Mouse (Mus musculus) neural tube, embryonic 11.5 days (tissue): ENCODE data around the gene Cep128. TPM values are rescaled to one million over a fixed set of nuclear protein-coding genes. Genes with fewer than 3 reads are reported as not detected.

Experiments used
- ATAC-seq: fragments of 200-750 bp; cut with Nextera tagmentation; 2 replicates; pipeline ENCODE4 v1.8.0; 2017; ENCODE audit warnings: moderate number of reproducible peaks, mild to moderate bottlenecking, moderate TSS enrichment, moderate library complexity; ENCODE audit not compliant: insufficient read depth, low FRiP score, low TSS enrichment
- DNase-seq: peaks from one replicate; pipeline ENCODE4 v3.0.0-alpha.2; 2015; ENCODE audit warnings: low spot score
- H3K27ac ChIP-seq: fragments of 300-500 bp; sonication (generic); 2 replicates; pipeline ENCODE4 v1.5.1; 2014; ENCODE audit warnings: low read depth, mild to moderate bottlenecking, low read length
- H3K27me3 ChIP-seq: fragments of 300-500 bp; sonication (generic); 2 replicates; pipeline ENCODE4 v1.6.1; 2014; ENCODE audit warnings: mild to moderate bottlenecking, low read length, mixed read lengths; ENCODE audit not compliant: control insufficient read depth, insufficient read depth
- H3K36me3 ChIP-seq: fragments of 300-500 bp; sonication (generic); 2 replicates; pipeline ENCODE4 v1.6.1; 2014; ENCODE audit warnings: mild to moderate bottlenecking, low read length, moderate library complexity, mixed read lengths; ENCODE audit not compliant: control insufficient read depth, insufficient read depth
- H3K4me1 ChIP-seq: fragments of 300-500 bp; sonication (generic); 2 replicates; pipeline ENCODE4 v1.6.1; 2014; ENCODE audit warnings: low read length, mixed read lengths; ENCODE audit not compliant: control insufficient read depth, insufficient read depth
- H3K4me2 ChIP-seq: fragments of 300-500 bp; sonication (generic); 2 replicates; pipeline ENCODE4 v1.6.1; 2014; ENCODE audit warnings: low read depth, mild to moderate bottlenecking, moderate library complexity
- H3K4me3 ChIP-seq: fragments of 300-500 bp; sonication (generic); 2 replicates; pipeline ENCODE4 v1.5.1; 2014; ENCODE audit warnings: low read depth, low read length
- H3K9ac ChIP-seq: fragments of 300-500 bp; sonication (generic); 2 replicates; pipeline ENCODE4 v1.6.1; 2014; ENCODE audit warnings: mild to moderate bottlenecking, low read length
- H3K9me3 ChIP-seq: fragments of 300-500 bp; sonication (generic); 2 replicates; pipeline ENCODE4 v1.6.1; 2016; ENCODE audit warnings: low read length; ENCODE audit not compliant: control insufficient read depth
- WGBS: fragments of 180-500 bp; shearing (Covaris S2); extraction: QIAGEN DNeasy Blood & Tissue Kit; methylation state at CpG from one replicate; pipeline ENCODE4 v1.1.7; 2014; 5-methylcytosine and 5-hydroxymethylcytosine counted together
- polyA plus RNA-seq: library from polyadenylated mRNA; unstranded; fragments of >200 nt; fragmentation: Nextera tagmentation; extraction: Ambion mirVana; gene quantifications from 2 replicates; pipeline ENCODE4 v1.2.1, GENCODE M21; 2014

Cep128 gene
- polyA plus RNA-seq, 1 experiment from 2014 or later, result 8.8 TPM

DNA sequence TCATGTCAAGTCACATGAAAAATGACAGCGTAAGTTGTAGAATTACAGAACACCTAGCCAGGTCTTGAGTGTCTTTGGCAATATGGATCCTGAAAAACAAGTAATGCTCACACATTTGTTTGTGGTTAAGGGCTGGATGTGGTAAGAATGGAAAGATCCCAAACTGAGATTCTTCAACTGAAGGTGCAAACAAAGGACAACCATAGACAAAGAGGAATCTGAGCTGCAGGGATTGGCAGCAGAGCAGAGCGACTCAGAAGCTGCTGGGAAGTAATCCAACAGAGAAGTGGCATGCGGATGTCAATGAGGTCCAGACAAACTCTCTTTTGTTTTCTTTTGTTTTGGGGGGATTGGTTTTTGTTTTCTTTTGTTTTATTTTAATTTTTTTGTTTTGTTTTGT lies 121.4 kb downstream of the Cep128 start:
- no peaks in the 10 kb centered on the region for H3K9me3 ChIP-seq
- no peaks in the 10 kb centered on the region for H3K27me3 ChIP-seq
- H3K36me3 ChIP-seq, result no peaks in the 10 kb centered on the region
- no peak overlapping the region for H3K9ac ChIP-seq
- no peak overlapping the region for H3K4me3 ChIP-seq
- no peak overlapping the region for H3K4me2 ChIP-seq
- DNase-seq (no peak), ATAC-seq (no peak)
- H3K27ac ChIP-seq, result no peak overlapping the region
- 79% methylated on average over 3 of the region's 3 CpGs for WGBS
- H3K4me1 ChIP-seq, result no peaks in the 10 kb centered on the region

DNA sequence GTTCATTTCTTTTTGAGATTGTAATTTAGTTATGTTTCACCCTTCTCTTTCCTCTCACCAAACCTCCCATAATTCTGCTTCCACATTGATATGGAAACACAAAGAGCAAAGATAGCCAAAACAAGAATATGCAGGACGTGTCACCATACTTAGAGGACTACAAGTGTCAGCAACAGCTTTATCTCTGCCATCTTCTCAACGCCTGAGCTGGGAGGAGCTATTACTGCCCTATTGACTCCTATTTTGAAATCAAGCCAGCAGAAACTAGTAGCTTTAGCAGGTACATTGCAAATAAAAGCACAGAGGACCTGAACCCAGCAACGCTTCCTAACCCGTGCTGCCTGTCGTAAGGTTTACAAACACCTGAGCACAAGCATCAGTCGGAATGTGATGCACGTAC lies 127.9 kb downstream of the Cep128 start:
- H3K27ac ChIP-seq, result no peak overlapping the region
- WGBS, result 96% methylated on average over 7 of the region's 7 CpGs

DNA sequence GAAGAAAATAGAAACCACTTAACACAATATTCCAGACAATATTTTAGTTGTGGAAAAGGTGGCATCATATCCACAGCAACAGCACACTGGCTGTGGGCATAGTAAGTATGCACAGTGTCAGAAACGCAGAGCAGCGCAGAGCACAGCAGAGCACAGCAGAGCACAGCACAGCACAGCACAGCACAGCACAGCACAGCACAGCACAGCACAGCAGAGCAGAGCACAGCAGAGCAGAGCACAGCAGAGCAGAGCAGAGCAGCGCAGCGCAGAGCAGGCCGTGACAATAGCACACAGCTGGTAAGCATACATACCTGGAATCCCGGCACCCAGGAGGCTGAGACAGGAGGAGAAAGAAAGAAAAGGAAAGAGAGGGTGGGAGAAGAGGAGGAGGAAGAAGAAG lies 129.4 kb downstream of the Cep128 start:
- 95% methylated on average over 6 of the region's 6 CpGs for WGBS

More for the DNA sequence above, 127.9 kb downstream of the Cep128 start:
- Histone ChIP-seq H3K4me2 (no peak overlapping the region), H3K4me3 (no peak overlapping the region), H3K36me3 (no peaks in the 10 kb centered on the region), H3K9me3 (no peaks in the 10 kb centered on the region), H3K9ac (no peak overlapping the region), H3K4me1 (no peaks in the 10 kb centered on the region), H3K27me3 (no peaks in the 10 kb centered on the region)
- ATAC-seq (no peak), DNase-seq (no peak)

DNA sequence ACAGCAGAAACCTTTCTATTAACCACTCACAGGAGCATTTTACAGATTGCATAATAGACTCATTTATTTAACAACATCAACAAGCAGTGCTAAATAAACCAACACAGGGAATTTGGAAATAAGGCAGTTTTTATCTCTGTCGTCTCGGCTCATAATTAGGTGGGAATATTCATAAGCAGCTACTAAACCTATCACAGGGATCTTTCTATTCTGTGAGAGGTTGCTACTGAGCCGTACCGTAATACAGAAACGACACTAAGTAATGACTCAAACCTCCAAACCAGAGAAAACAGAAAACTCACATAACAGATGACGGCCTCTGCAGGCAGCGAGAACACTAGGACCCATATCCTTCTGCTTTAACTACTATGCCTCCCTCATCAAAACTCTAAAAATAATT lies 163.6 kb downstream of the Cep128 start:
- Histone ChIP-seq H3K27ac (no peak overlapping the region), H3K4me1 (no peaks in the 10 kb centered on the region), H3K9me3 (no peaks in the 10 kb centered on the region), H3K4me3 (no peak overlapping the region), H3K9ac (no peak overlapping the region), H3K36me3 (no peaks in the 10 kb centered on the region), H3K27me3 (no peaks in the 10 kb centered on the region), H3K4me2 (no peak overlapping the region)
- DNase-seq, result no peak
- ATAC-seq, result no peak
- WGBS, result 94% methylated on average over 7 of the region's 7 CpGs

More for the DNA sequence above, 129.4 kb downstream of the Cep128 start:
- no peak overlapping the region for H3K4me2 ChIP-seq
- no peaks in the 10 kb centered on the region for H3K9me3 ChIP-seq
- no peak overlapping the region for H3K9ac ChIP-seq
- no peaks in the 10 kb centered on the region for H3K4me1 ChIP-seq
- no peak overlapping the region for H3K4me3 ChIP-seq
- no peaks in the 10 kb centered on the region for H3K36me3 ChIP-seq
- no peak for ATAC-seq
- no peak for DNase-seq
- H3K27me3 ChIP-seq, result no peaks in the 10 kb centered on the region
- no peak overlapping the region for H3K27ac ChIP-seq

DNA sequence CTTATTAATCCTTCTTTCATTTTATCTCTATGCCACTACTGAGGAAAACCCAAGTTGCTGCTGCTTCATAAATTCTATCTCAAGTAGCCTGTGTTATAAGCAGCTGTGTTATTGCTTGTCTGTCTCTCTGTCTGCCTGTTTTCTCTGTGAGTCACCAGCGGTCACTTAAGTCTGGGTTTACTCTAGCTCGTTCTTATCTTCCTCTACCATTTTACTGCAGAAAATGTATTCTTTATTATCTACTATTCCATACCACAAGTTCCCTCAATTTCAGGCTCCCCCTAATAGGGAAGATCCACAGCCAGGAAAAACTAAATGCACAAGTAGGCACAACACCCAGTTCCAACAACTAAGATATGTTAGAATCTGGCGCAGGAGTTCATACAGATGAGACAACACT lies 178.7 kb downstream of the Cep128 start:
- no peaks in the 10 kb centered on the region for H3K9me3 ChIP-seq
- H3K27ac ChIP-seq, result no peak overlapping the region
- DNase-seq (no peak), ATAC-seq (no peak)
- H3K4me2 ChIP-seq, result no peak overlapping the region
- WGBS, result 86% methylated on average over 3 of the region's 3 CpGs
- no peaks in the 10 kb centered on the region for H3K27me3 ChIP-seq
- no peaks in the 10 kb centered on the region for H3K4me1 ChIP-seq
- H3K36me3 ChIP-seq, result no peaks in the 10 kb centered on the region
- H3K9ac ChIP-seq, result no peak overlapping the region
- H3K4me3 ChIP-seq, result no peak overlapping the region

DNA sequence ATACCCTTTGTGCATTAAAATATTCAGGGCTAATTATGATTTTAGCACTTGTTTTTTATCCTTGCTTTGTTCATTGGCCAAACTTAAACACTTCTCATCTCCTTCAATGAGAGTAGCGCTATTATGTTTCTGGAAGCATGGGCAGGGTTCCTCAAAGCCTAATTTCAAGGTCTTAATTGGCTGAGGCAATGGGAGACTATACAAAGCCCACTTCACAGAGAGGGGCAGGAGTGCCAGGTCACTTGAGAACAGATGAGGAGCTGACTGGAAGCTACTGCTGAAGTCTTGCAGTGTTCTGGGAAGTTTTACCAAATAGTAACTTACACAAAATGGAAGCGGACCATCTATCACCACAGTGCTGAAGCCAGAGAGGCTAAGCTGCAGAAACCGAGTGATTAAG lies 179.9 kb downstream of the Cep128 start:
- WGBS, result 90% methylated on average over 3 of the region's 3 CpGs

DNA sequence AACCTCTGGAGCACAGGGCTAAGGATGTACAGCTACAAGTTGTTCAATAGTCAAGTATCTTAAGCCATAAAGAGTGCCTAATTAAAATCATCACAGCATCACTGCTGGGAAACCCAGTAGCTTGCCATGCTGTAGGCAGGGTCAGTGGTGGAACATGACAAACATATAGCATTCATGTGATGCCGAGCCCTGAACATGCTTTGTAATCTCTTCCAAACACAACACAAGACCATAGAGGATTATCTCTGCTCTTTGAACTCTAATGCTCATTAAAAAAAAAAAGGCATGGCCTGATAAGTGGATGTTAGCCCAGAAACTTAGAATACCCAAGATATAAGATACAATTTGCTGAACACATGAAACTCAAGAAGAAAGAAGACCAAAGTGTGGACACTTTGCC lies 181.7 kb downstream of the Cep128 start:
- ATAC-seq (no peak), DNase-seq (no peak)
- WGBS, result 88% methylated on average over 1 of the region's 1 CpGs
- H3K36me3 ChIP-seq, result no peaks in the 10 kb centered on the region
- H3K4me3 ChIP-seq, result no peak overlapping the region
- no peaks in the 10 kb centered on the region for H3K9me3 ChIP-seq
- H3K9ac ChIP-seq, result no peak overlapping the region
- H3K4me1 ChIP-seq, result no peaks in the 10 kb centered on the region
- H3K27ac ChIP-seq, result no peak overlapping the region
- H3K27me3 ChIP-seq, result no peaks in the 10 kb centered on the region
- H3K4me2 ChIP-seq, result no peak overlapping the region

More for the DNA sequence above, 179.9 kb downstream of the Cep128 start:
- Histone ChIP-seq H3K4me1 (no peaks in the 10 kb centered on the region), H3K4me2 (no peak overlapping the region), H3K9me3 (no peaks in the 10 kb centered on the region), H3K27me3 (no peaks in the 10 kb centered on the region), H3K9ac (no peak overlapping the region), H3K27ac (no peak overlapping the region), H3K36me3 (no peaks in the 10 kb centered on the region), H3K4me3 (no peak overlapping the region)
- ATAC-seq, result no peak
- no peak for DNase-seq

DNA sequence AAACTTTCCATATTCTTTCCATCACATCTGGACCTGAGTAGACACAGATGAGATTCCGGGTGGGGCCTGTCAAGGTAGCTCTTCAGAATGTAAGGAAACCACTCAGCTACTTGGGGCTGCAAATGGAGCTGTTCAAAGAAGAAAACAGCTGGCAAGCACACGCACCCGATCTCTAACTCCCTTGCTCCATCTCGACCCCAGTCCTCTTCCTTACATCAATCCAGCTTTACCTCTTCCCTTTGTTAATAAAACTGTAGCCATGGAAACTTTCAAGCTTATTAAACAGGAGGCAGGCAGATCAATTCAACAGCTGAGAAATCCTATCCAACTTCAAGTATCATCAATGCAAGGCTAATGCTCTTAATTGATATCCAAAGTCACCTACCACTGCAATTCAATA lies 195.1 kb downstream of the Cep128 start:
- no peaks in the 10 kb centered on the region for H3K36me3 ChIP-seq
- no peaks in the 10 kb centered on the region for H3K9me3 ChIP-seq
- no peak for ATAC-seq
- no peak for DNase-seq
- H3K27ac ChIP-seq, result no peak overlapping the region
- no peak overlapping the region for H3K9ac ChIP-seq
- 58% methylated on average over 4 of the region's 4 CpGs for whole genome bisulfite sequencing
- H3K4me2 ChIP-seq, result no peak overlapping the region
- no peak overlapping the region for H3K4me3 ChIP-seq
- no peaks in the 10 kb centered on the region for H3K27me3 ChIP-seq
- H3K4me1 ChIP-seq, result no peaks in the 10 kb centered on the region

DNA sequence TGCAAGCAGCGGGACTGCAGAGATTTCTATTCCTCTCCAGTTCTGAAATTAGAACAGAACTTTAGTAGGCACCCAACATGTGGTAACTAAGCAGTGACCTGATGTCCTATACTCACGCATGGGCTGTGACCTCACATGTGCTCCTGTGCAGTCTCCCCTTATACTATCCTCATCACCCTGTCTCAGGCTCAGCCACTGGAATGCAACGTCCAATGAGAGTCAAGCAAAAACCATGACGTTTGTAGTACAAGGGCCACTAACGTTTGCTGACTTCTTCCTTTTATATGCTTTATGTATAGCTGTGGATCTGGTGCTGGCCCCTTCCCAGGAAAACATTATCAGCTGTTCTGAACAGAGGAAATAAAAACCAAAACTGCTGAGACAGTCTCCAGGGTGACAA lies 198.6 kb downstream of the Cep128 start:
- no peak overlapping the region for H3K4me2 ChIP-seq
- 82% methylated on average over 5 of the region's 5 CpGs for WGBS
- H3K9me3 ChIP-seq, result no peaks in the 10 kb centered on the region
- DNase-seq (no peak), ATAC-seq (no peak)
- H3K4me3 ChIP-seq, result no peak overlapping the region
- no peak overlapping the region for H3K9ac ChIP-seq
- no peaks in the 10 kb centered on the region for H3K36me3 ChIP-seq
- no peaks in the 10 kb centered on the region for H3K4me1 ChIP-seq
- H3K27ac ChIP-seq, result no peak overlapping the region
- no peaks in the 10 kb centered on the region for H3K27me3 ChIP-seq
